Mouse (Mus musculus) layer of hippocampus, adult 2 months (tissue): Measurements from ENCODE around the gene Sept9. TPM values are rescaled to one million over a fixed set of nuclear protein-coding genes. Genes with fewer than 3 reads are reported as not detected.
"Not testable (repeated sequence)": the region's sequence is repeated elsewhere in the genome, so short reads cannot be mapped to it uniquely, and the experiment has no call there.

Experiments
- DNase-seq, 2 experiments: peaks; one replicate each; pipeline ENCODE4 v3.0.0; 2022; ENCODE audit warnings: low spot score in 2 of 2
- H3K27ac ChIP-seq: fragments of 200-600 bp; 2 replicates; pipeline ENCODE4 v1.8.1; 2022
- H3K4me3 ChIP-seq: fragments of 200-600 bp; 2 replicates; pipeline ENCODE4 v1.8.1; 2022; ENCODE audit warnings: mild to moderate bottlenecking
- CTCF ChIP-seq: fragments of 200-600 bp; conservative IDR thresholded peaks from 2 replicates; pipeline ENCODE4 v1.8.1; 2022; ENCODE audit warnings: antibody characterized with exemption, mild to moderate bottlenecking, moderate library complexity
- total RNA-seq, 2 experiments: library from RNA; stranded (reverse); gene quantifications; 2 replicates each; pipeline ENCODE4 v1.2.3; 2021

The Sept9 gene
- total RNA-seq, 2 experiments from 2014 or later = 102 to 114 TPM

DNA sequence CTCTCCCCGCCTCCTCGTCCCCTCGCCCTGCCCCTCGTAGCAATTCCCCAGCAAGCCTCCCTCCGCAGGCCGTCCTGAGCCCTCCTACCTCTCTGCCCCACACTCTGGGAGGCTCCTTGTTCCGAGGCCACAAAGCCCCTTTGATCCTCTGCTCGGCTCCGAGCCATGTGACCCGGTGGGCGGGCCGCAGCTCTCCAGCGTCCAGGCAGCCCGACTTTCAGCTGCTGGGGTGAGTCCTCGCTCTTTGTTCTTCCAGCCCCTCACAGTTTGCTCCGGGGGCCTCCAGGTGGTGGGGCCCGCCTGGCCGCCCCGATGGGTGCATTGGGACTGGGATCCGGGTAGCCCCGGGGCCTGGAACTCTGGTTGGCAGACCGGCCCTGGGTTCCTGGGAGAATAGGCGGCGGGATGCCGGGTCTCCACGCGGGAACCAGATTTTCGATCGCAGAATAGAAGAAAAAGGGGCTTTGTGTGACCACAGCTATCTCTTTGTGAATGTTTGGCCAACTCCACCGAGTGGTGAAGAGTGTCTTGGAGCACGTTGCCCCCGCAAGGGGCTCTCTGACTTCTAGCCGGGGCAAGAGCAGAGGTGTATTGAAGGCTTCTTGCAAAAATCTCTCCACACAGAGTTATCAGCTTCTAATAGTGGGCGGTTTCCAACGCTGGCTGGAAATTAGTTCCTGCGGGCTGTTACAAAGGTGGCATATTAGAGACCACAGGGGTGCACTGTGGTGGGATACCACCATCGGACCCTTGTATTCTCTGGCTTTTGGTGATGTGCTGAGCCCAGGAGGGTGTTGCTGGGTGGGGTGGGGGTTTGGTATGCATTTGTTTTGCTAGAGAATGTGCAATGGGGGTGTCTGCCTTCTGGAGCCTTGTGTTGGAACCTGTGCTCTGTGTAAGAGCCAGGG lies 133.0 kb downstream of the Sept9 start:
- H3K27ac ChIP-seq = peak overlapping the region; percentile 86
- no peak for TF ChIP-seq CTCF
- peak; percentile 70 to 81 for DNase-seq

DNA sequence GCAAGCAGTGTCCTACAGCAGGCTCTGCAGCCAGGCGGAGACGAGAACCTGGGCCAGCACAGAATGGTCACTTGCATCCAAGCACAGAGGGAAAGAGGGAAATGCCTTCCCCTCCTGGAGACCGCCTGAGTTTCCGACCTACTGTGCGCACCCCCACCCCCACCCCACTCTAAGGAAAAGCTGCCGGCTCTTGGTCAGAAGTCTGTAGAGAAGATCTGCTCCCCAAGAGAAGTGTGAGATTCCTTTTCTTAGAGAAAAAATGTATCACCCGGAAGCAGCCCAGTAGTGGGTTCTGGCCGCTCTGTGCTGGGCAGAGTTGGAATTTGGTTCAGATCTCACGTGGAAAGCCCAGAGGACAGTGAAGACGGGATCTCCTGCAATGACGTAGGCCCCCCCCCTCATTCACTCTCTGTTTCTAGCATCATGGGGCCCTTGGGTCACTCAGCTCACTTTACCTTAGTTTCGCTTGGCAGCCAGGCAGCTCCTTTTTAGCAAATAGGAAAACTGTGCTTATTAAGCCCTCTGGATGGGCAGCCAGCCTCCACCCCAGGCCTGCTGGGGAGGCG lies 133.8 kb downstream of the Sept9 start:
- Histone ChIP-seq H3K27ac (peak overlapping the region; percentile 86), H3K4me3 (peak overlapping the region; percentile 77)
- no peak for TF ChIP-seq CTCF
- DNase-seq = no peak

More for the DNA sequence above, 133.0 kb downstream of the Sept9 start:
- peak overlapping the region; percentile 77 for H3K4me3 ChIP-seq

DNA sequence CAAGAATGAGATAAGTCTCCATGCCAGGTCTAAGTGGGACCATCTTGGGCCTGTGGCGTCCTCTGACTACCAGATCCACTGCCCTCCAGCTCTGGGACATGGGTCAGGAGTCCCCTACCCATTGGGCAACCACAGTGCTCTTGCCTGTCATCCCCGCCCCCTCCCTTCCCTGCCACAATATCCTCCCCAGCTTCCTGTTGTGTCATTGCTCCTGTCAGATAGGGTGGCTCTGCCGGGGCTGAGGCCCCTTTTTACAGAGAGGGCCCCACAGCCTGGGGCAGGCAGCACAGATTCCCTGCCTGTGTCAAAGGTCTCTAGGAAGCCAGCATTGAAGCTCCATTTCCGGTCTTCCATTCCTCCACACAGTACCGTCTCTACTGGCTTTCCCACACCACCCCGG lies 134.6 kb downstream of the Sept9 start:
- DNase-seq = no peak
- Histone ChIP-seq H3K4me3 (peak overlapping the region; percentile 77), H3K27ac (peak overlapping the region; percentile 86; the same call in 1 of the 2 replicates)
- no peak for TF ChIP-seq CTCF

DNA sequence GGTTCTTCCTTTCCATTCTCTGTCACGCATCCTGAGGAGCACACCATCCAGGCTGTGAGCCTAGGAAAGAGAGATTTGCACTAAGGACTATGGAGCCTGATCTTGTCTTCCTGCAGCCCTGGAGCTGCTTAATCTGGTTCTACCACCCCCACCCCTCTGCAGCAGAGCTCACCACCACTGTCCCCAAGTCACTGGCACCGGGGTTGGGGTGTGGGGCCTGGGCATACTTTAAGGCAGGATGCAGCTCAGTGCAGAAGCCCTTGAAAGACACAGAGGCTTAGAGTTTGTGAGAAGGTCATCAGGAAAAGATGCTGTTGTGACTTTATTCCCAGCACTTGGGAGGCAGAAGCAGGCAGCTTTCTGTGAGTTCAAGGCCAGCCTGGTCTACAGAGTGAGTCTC lies 135.7 kb downstream of the Sept9 start:
- TF ChIP-seq CTCF = no peak
- DNase-seq = no peak

DNA sequence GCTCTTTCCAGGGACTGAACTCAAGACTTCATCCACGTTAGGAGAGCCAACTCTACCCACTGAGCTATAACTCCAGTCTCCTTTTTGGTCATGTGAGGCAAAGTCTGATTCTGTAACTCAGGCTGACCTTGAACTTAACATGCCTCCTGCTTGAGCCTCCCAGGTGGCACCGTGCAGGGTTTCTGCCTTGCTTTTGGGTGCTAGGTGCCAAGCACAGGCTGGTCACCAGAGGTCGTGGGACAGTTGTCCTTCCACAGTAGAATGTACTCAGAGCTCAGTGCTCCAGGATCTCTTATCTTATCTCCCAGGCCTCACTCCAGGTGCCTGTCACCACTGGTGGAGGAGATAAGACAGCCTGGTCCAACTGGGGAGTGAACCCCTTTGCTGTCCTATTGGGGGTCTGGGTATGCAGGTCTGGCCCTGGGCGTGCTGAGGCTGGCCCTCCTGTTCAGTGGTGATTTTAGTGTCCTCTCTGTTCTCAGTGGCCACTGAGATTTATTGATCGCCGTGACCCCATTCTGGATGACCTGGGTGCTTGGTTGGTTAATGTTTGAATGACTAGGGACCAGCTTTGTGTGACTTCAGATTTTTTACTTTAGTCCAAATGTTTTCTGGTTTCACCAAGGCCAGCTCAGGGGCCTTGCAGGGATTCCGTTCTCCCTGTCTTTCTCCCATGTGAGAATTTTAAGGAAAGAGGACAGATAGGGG lies 136.8 kb downstream of the Sept9 start:
- DNase-seq = no peak
- no peak overlapping the region for H3K4me3 ChIP-seq
- no peak for TF ChIP-seq CTCF
- no peak overlapping the region for H3K27ac ChIP-seq

More for the DNA sequence above, 135.7 kb downstream of the Sept9 start:
- H3K4me3 ChIP-seq = no peak overlapping the region
- no peak overlapping the region; the same call in 1 of the 2 replicates for H3K27ac ChIP-seq

DNA sequence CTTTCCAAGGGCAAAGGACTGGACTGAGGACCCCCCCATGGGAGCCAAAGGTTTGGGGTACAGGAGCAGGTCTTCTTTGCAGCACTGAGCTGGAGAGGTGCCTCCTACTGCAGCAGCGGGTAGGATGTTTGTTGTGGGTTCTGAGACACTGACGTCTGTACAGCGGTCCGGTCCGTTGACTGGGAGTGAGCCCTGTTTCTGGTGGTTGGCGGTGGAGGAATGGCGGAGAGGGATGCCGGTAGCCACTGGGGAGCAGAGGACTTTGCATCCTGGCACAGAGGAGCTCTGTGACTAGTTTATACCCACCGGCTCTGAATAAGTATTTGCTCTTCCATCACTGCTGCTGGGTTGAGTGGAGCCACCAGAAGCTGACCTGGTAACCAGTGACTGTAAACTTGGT lies 138.3 kb downstream of the Sept9 start:
- no peak for DNase-seq
- Histone ChIP-seq H3K4me3 (no peak overlapping the region), H3K27ac (no peak overlapping the region)
- TF ChIP-seq CTCF = no peak

DNA sequence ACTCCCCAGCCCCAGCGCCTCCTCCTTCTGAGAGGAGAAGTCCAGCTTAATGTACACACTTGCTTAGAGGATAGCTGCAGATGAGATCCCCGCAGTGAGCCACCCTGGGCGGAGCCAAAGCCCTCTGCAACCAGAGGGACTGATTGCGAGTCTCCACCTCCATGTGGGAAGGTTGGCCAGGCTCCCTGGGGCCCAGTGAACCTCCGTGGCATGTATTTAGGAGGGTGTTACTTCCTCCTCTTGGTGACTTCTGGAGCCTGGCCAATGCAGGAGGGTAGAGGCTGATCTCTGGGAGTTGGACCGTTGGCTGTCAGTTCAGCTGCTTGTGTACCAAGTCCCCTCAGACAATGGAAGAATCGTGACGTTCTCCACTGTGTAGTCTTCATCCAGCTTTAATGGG lies 139.0 kb downstream of the Sept9 start:
- Histone ChIP-seq H3K4me3 (no peak overlapping the region), H3K27ac (no peak overlapping the region)
- DNase-seq = no peak
- TF ChIP-seq CTCF = no peak

DNA sequence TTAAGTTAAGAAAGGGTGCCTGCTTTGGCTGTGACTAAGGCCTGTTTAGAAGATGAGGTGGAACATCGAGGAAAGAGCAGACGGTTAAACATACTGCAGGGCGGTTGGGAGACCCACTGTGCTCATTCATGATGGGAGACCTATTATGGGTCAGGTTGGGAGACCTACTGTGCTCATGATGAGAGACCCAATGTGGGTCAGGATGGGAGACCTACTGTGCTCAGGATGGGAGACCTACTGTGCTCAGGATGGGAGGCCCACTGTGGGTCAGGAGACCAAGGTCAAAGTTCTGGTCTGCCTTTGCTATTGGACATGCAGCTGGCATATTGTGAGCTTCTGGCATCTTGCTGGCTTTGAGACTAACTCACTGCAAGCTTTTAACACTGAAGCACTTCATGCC lies 139.6 kb downstream of the Sept9 start:
- no peak for DNase-seq
- Histone ChIP-seq H3K4me3 (no peak overlapping the region), H3K27ac (no peak overlapping the region)
- no peak for TF ChIP-seq CTCF

DNA sequence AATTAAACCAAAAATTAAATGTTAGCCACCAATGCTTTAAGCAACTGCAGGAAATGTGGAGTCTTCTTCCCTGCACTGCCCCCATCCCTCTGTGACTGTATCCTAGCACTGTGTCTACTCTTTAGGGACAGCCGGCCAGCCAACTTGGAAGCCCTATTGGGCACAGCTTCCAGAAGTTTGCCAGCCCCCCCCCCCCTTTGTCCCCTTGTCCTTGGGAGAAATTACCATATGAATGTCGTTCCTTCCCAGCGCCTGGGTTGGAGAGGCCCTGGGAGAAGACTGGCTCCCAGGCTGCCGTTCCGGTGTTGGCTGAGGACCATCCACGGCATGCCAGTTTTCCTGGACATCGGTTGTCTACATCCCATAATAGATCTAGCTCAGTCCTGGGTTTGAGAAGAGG lies 141.8 kb downstream of the Sept9 start:
- TF ChIP-seq CTCF = no peak
- DNase-seq = no peak
- Histone ChIP-seq H3K4me3 (no peak overlapping the region), H3K27ac (peak overlapping the region; percentile 51; the same call in 1 of the 2 replicates)

DNA sequence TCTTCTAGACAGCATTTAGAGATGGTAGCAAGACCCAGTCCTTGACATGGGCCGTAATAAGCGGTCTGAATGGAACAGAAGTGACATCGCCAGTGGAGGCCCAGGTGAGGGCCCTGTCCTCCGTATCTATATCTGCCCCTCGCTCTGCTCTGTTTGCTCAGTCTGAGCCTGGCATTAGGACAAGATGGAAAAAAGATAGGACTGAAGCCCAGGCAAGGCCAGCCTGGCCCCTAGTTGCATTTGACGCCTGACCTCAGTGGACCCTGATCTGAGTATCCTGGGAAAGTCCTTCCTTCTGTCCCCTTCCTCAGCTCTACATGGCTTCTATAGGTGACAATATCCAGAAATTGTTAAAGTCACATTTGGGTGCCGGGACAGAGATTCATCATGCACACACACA lies 142.6 kb downstream of the Sept9 start:
- Histone ChIP-seq H3K27ac (no peak overlapping the region), H3K4me3 (no peak overlapping the region)
- DNase-seq = no peak
- TF ChIP-seq CTCF = no peak

DNA sequence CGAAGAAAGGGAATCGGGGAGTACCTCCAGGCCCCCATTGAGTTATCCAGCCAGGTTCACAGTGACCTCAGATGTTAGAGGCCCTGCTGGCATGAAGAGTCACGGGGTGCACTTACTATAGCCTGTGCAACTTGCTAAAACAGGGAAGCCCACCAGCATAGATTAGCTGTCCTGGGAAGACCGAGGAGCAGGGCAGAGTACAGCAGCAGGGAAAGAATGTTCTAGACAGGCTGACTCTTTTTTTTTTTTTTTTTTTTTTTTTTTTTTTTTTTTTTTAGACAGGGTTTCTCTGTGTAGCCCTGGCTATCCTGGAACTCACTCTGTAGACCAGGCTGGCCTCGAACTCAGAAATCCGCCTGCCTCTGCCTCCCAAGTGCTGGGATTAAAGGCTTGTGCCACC lies 143.0 kb downstream of the Sept9 start:
- not testable (repeated sequence) for H3K27ac ChIP-seq, H3K4me3 ChIP-seq, DNase-seq

DNA sequence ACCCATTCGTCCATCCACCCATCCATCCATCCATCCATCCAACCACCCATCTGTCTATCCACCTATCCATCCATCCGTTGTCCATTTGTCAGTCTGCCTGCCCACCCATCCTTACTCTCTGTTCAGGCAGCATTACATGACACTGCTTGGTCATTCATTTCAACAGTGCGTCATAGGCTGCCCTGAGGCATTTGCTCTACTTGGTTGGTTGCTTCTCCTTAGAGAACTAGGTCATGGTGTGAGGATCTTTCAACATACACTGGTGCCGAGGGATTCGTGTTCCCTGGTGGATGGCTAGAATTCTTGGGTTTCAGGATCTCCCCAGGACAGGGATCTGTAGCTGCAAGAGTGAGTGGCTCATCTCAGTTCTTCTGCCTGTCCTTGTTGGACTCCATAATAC lies 144.3 kb downstream of the Sept9 start:
- DNase-seq = no peak
- TF ChIP-seq CTCF = no peak
- Histone ChIP-seq H3K27ac (no peak overlapping the region), H3K4me3 (no peak overlapping the region)

DNA sequence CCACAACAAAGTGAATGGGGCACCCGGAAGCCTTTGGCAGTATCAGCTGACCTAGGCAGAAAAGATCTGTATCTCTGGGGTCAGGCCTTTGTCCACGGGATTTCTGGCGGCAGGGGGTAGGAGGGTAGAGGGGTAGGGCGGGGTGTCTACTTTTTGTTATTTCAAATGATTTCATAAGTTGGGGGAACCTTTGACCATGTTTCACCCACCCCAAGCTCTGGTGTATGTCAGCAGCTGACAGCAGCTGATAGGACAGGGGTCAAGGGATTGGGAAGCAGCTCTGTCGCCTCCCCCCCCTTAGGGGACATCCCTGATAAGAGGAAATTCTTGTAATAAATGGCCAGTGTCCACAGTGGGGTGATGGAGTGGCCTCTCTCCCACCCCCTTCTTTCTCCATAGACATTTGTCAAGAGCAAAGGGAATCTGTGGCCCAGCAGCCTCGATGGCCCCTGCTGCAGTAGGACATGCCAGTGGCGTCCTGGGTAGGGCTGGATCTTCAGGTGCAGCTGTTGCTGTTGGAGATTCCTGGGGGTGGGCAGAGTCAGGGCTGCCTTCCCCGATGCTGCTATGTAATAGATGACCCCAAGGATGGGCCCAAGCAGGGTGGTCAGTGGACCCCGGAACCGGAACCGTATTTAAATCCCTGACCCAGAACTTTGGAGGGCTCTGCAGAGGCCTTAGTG lies 145.0 kb downstream of the Sept9 start:
- H3K4me3 ChIP-seq = no peak overlapping the region
- DNase-seq = no peak
- H3K27ac ChIP-seq = no peak overlapping the region
- TF ChIP-seq CTCF = no peak
